Mouse (Mus musculus) liver, embryonic 14.5 days (tissue): Measurements from ENCODE around the gene Zfand4. TPM values are rescaled to one million over a fixed set of nuclear protein-coding genes. Genes with fewer than 3 reads are reported as not detected.
A peak's percentile ranks its signal among the peaks of the same experiment; 100 is the strongest.

Experiments used
- ATAC-seq: fragments of 200-750 bp; cut with Nextera tagmentation; 2 replicates; pipeline ENCODE4 v1.8.0; 2017; ENCODE audit warnings: moderate number of reproducible peaks, mild to moderate bottlenecking, moderate library complexity; ENCODE audit not compliant: insufficient read depth
- DNase-seq, 3 experiments: peaks; one replicate each; pipeline ENCODE4 v3.0.0-alpha.2; 2012 to 2013; ENCODE audit warnings: low read depth in 3 of 3, low spot score in 3 of 3
- H3K27ac ChIP-seq: fragments of 300-500 bp; sonication (generic); 2 replicates; pipeline ENCODE4 v1.5.1; 2014; ENCODE audit warnings: moderate library complexity, mild to moderate bottlenecking, control low read depth, inconsistent platforms
- H3K27me3 ChIP-seq: fragments of 300-500 bp; sonication (generic); 2 replicates; pipeline ENCODE4 v1.6.1; 2014; ENCODE audit warnings: mild to moderate bottlenecking, low read length, moderate library complexity; ENCODE audit not compliant: control insufficient read depth, insufficient read depth
- H3K36me3 ChIP-seq: fragments of 300-500 bp; sonication (generic); replicated peaks from 2 replicates; pipeline ENCODE4 v1.6.1; 2014; ENCODE audit warnings: low read depth; ENCODE audit not compliant: control insufficient read depth, insufficient read depth
- H3K4me1 ChIP-seq, 2 experiments: fragments of 200-500 bp in 1 of 2; fragments of 300-500 bp in 1 of 2; sonication (generic) in 1 of 2; replicated peaks; 2 replicates each; pipeline ENCODE4 v1.6.1; 2012 to 2014; ENCODE audit warnings: antibody characterized with exemption in 1 of 2, inconsistent platforms in 1 of 2, low read length in 1 of 2; ENCODE audit not compliant: control insufficient read depth in 2 of 2, insufficient read depth in 2 of 2
- H3K4me2 ChIP-seq: fragments of 300-500 bp; sonication (generic); 2 replicates; pipeline ENCODE4 v1.6.1; 2014; ENCODE audit warnings: low read depth, mild to moderate bottlenecking, control low read depth, moderate library complexity
- H3K4me3 ChIP-seq, 2 experiments: fragments of 200-500 bp in 1 of 2; fragments of 300-500 bp in 1 of 2; sonication (generic) in 1 of 2; 2 replicates each; pipeline ENCODE4 v1.5.1; 2012 to 2014; ENCODE audit warnings: low read depth in 2 of 2, low read length in 2 of 2, mild to moderate bottlenecking in 2 of 2, control low read depth in 1 of 2, inconsistent platforms in 1 of 2, moderate library complexity in 1 of 2; ENCODE audit not compliant: insufficient read depth in 1 of 2
- H3K9ac ChIP-seq: fragments of 300-500 bp; sonication (generic); replicated peaks from 2 replicates; pipeline ENCODE4 v1.6.1; 2014; ENCODE audit warnings: mild to moderate bottlenecking, control low read depth, moderate library complexity
- H3K9me3 ChIP-seq: fragments of 300-500 bp; sonication (generic); 2 replicates; pipeline ENCODE4 v1.6.1; 2016; ENCODE audit warnings: low read length, mixed read lengths; ENCODE audit not compliant: control insufficient read depth
- CTCF ChIP-seq: IDR thresholded peaks from 2 replicates; pipeline ENCODE4 v1.5.1; 2016; ENCODE audit warnings: antibody characterized with exemption, low read depth, control low read depth
- EP300 ChIP-seq: IDR thresholded peaks from 2 replicates; pipeline ENCODE4 v1.6.1; 2016; ENCODE audit warnings: antibody characterized with exemption, low read depth
- WGBS: fragments of 180-500 bp; shearing (Covaris S2); extraction: QIAGEN DNeasy Blood & Tissue Kit; methylation state at CpG from one replicate; pipeline ENCODE4 v1.1.7; 2014; ENCODE audit not compliant: insufficient replicate concordance; 5-methylcytosine and 5-hydroxymethylcytosine counted together
- polyA plus RNA-seq, 2 experiments: library from polyadenylated mRNA; depleted of rRNA in 1 of 2; stranded (reverse) in 1 of 2; unstranded in 1 of 2; fragments of >200 nt; fragmentation: Nextera tagmentation in 1 of 2; extraction: Ambion mirVana in 1 of 2; gene quantifications; 2 replicates each; pipeline versions ENCODE4 v1.2.1 to v1.2.3; 2012 to 2014

Zfand4 gene
- polyA plus RNA-seq, 2 experiments, result 3.2 to 4.4 TPM

- peak; percentile 100 for ATAC-seq
- DNase-seq, result peak; percentile 87 to 89 (median 88)
- 26% methylated on average over 5 of the region's 5 CpGs for WGBS
- Histone ChIP-seq H3K27ac (peak overlapping the region; percentile 91), H3K4me1 (peaks cover 14 to 18% of the 10 kb centered on the region in 2 experiments), H3K27me3 (no peaks in the 10 kb centered on the region), H3K36me3 (0 out of 2 replicates have a peak, but pooled peaks cover 3% of the 10 kb centered on the region), H3K4me2 (peak overlapping the region; percentile 62), H3K9ac (peak overlapping the region; percentile 53), H3K4me3 (peak overlapping the region in 1 of 2 experiments; percentile 28; a peak in 2 of 4 replicates), H3K9me3 (no peaks in the 10 kb centered on the region)
- TF ChIP-seq CTCF, result peak; percentile 18; the same call in 1 of the 2 replicates
- peak; percentile 83 for TF ChIP-seq EP300
Measured at GRCm38 (mm10) chr6:116286870-116287575, 23.0 kb downstream of the Zfand4 start.

GRCm38 (mm10) chr6:116311411-116311810, 47.4 kb downstream of the Zfand4 start:
- DNase-seq (no peak), ATAC-seq (no peak)
- 69% methylated on average over 2 of the region's 2 CpGs for WGBS
- Histone ChIP-seq H3K4me1 (no peaks in the 10 kb centered on the region), H3K9me3 (no peaks in the 10 kb centered on the region), H3K9ac (no peak overlapping the region), H3K36me3 (no peaks in the 10 kb centered on the region), H3K4me2 (no peak overlapping the region), H3K27ac (no peak overlapping the region), H3K4me3 (no peak overlapping the region), H3K27me3 (no peaks in the 10 kb centered on the region)
- TF ChIP-seq CTCF (no peak), EP300 (no peak)

- 62% methylated on average over 3 of the region's 3 CpGs for WGBS
- no peak for DNase-seq
- H3K27ac ChIP-seq, result no peak overlapping the region
Measured at GRCm38 (mm10) chr6:116319259-116319658, 55.2 kb downstream of the Zfand4 start.

GRCm38 (mm10) chr6:116326641-116327040, 62.6 kb downstream of the Zfand4 start:
- Histone ChIP-seq H3K27ac (no peak overlapping the region), H3K4me1 (no peaks in the 10 kb centered on the region), H3K4me2 (no peak overlapping the region), H3K4me3 (no peak overlapping the region), H3K9me3 (no peaks in the 10 kb centered on the region), H3K27me3 (no peaks in the 10 kb centered on the region), H3K9ac (no peak overlapping the region), H3K36me3 (no peaks in the 10 kb centered on the region)
- TF ChIP-seq EP300, result no peak
- TF ChIP-seq CTCF, result no peak
- ATAC-seq (no peak), DNase-seq (no peak)
- WGBS, result 78% methylated on average over 3 of the region's 3 CpGs

More at GRCm38 (mm10) chr6:116319259-116319658, 55.2 kb downstream of the Zfand4 start:
- no peak for ATAC-seq
- no peaks in the 10 kb centered on the region for H3K9me3 ChIP-seq
- H3K27me3 ChIP-seq, result no peaks in the 10 kb centered on the region
- no peak overlapping the region for H3K9ac ChIP-seq
- no peaks in the 10 kb centered on the region for H3K36me3 ChIP-seq
- TF ChIP-seq EP300 (no peak), CTCF (no peak)
- no peak overlapping the region for H3K4me3 ChIP-seq
- no peak overlapping the region for H3K4me2 ChIP-seq
- H3K4me1 ChIP-seq, result no peaks in the 10 kb centered on the region

GRCm38 (mm10) chr6:116331396-116331795, 67.4 kb downstream of the Zfand4 start:
- Histone ChIP-seq H3K36me3 (no peaks in the 10 kb centered on the region), H3K4me1 (peaks cover 0 to under 1% of the 10 kb centered on the region in 2 experiments; a peak in 2 of 4 replicates), H3K27ac (no peak overlapping the region), H3K4me3 (no peak overlapping the region), H3K9ac (no peak overlapping the region), H3K4me2 (no peak overlapping the region), H3K27me3 (no peaks in the 10 kb centered on the region), H3K9me3 (no peaks in the 10 kb centered on the region)
- WGBS, result 81% methylated on average over 2 of the region's 2 CpGs
- no peak for TF ChIP-seq CTCF
- no peak for TF ChIP-seq EP300
- no peak for ATAC-seq
- DNase-seq, result no peak
